Mouse (Mus musculus) liver, embryonic 14.5 days (tissue): ENCODE measurements around the gene Hpn. TPM values are rescaled to one million over a fixed set of nuclear protein-coding genes. Genes with fewer than 3 reads are reported as not detected.

Experiments
- ATAC-seq: fragments of 200-750 bp; cut with Nextera tagmentation; 2 replicates; pipeline ENCODE4 v1.8.0; 2017; ENCODE audit warnings: moderate number of reproducible peaks, mild to moderate bottlenecking, moderate library complexity; ENCODE audit not compliant: insufficient read depth
- DNase-seq, 3 experiments: peaks; one replicate each; pipeline ENCODE4 v3.0.0-alpha.2; 2012 to 2013; ENCODE audit warnings: low read depth in 3 of 3, low spot score in 3 of 3
- H3K27ac ChIP-seq: fragments of 300-500 bp; sonication (generic); 2 replicates; pipeline ENCODE4 v1.5.1; 2014; ENCODE audit warnings: moderate library complexity, mild to moderate bottlenecking, control low read depth, inconsistent platforms
- H3K27me3 ChIP-seq: fragments of 300-500 bp; sonication (generic); 2 replicates; pipeline ENCODE4 v1.6.1; 2014; ENCODE audit warnings: mild to moderate bottlenecking, low read length, moderate library complexity; ENCODE audit not compliant: control insufficient read depth, insufficient read depth
- H3K36me3 ChIP-seq: fragments of 300-500 bp; sonication (generic); replicated peaks from 2 replicates; pipeline ENCODE4 v1.6.1; 2014; ENCODE audit warnings: low read depth; ENCODE audit not compliant: control insufficient read depth, insufficient read depth
- H3K4me1 ChIP-seq, 2 experiments: fragments of 200-500 bp in 1 of 2; fragments of 300-500 bp in 1 of 2; sonication (generic) in 1 of 2; replicated peaks; 2 replicates each; pipeline ENCODE4 v1.6.1; 2012 to 2014; ENCODE audit warnings: antibody characterized with exemption in 1 of 2, inconsistent platforms in 1 of 2, low read length in 1 of 2; ENCODE audit not compliant: control insufficient read depth in 2 of 2, insufficient read depth in 2 of 2
- H3K4me2 ChIP-seq: fragments of 300-500 bp; sonication (generic); 2 replicates; pipeline ENCODE4 v1.6.1; 2014; ENCODE audit warnings: low read depth, mild to moderate bottlenecking, control low read depth, moderate library complexity
- H3K4me3 ChIP-seq, 2 experiments: fragments of 200-500 bp in 1 of 2; fragments of 300-500 bp in 1 of 2; sonication (generic) in 1 of 2; 2 replicates each; pipeline ENCODE4 v1.5.1; 2012 to 2014; ENCODE audit warnings: low read depth in 2 of 2, low read length in 2 of 2, mild to moderate bottlenecking in 2 of 2, control low read depth in 1 of 2, inconsistent platforms in 1 of 2, moderate library complexity in 1 of 2; ENCODE audit not compliant: insufficient read depth in 1 of 2
- H3K9ac ChIP-seq: fragments of 300-500 bp; sonication (generic); replicated peaks from 2 replicates; pipeline ENCODE4 v1.6.1; 2014; ENCODE audit warnings: mild to moderate bottlenecking, control low read depth, moderate library complexity
- H3K9me3 ChIP-seq: fragments of 300-500 bp; sonication (generic); 2 replicates; pipeline ENCODE4 v1.6.1; 2016; ENCODE audit warnings: low read length, mixed read lengths; ENCODE audit not compliant: control insufficient read depth
- CTCF ChIP-seq: IDR thresholded peaks from 2 replicates; pipeline ENCODE4 v1.5.1; 2016; ENCODE audit warnings: antibody characterized with exemption, low read depth, control low read depth
- EP300 ChIP-seq: IDR thresholded peaks from 2 replicates; pipeline ENCODE4 v1.6.1; 2016; ENCODE audit warnings: antibody characterized with exemption, low read depth
- WGBS: fragments of 180-500 bp; shearing (Covaris S2); extraction: QIAGEN DNeasy Blood & Tissue Kit; methylation state at CpG from one replicate; pipeline ENCODE4 v1.1.7; 2014; ENCODE audit not compliant: insufficient replicate concordance; 5-methylcytosine and 5-hydroxymethylcytosine counted together
- polyA plus RNA-seq, 2 experiments: library from polyadenylated mRNA; depleted of rRNA in 1 of 2; stranded (reverse) in 1 of 2; unstranded in 1 of 2; fragments of >200 nt; fragmentation: Nextera tagmentation in 1 of 2; extraction: Ambion mirVana in 1 of 2; gene quantifications; 2 replicates each; pipeline versions ENCODE4 v1.2.1 to v1.2.3; 2012 to 2014

Hpn gene
- polyA plus RNA-seq, 2 experiments: 43.3 to 44.7 TPM

DNA sequence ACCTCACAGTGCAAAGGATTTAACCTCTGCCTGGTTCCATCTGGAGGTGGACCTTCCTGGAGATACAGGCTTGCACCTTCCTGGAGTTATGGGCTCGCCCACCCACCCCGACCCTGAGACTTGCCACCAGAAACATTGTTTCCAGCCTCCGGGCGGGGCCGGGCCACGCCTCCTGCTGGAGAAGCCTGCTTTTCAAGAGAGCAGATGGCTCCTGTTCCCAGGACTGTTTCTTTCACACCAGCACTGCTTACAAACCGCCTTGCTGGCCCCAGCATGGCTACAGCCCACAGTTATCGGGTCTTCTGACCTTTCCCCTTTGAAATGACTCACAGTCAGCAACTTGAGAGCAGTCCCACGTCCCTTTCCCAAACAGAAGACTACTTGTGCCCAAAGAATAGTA lies 42.8 kb downstream of the Hpn start:
- Histone ChIP-seq H3K27ac (no peak overlapping the region), H3K27me3 (no peaks in the 10 kb centered on the region), H3K4me1 (no peaks in the 10 kb centered on the region), H3K36me3 (no peaks in the 10 kb centered on the region), H3K9ac (no peak overlapping the region), H3K4me2 (no peak overlapping the region), H3K9me3 (no peaks in the 10 kb centered on the region), H3K4me3 (no peak overlapping the region)
- no peak for ATAC-seq
- DNase-seq: no peak
- no peak for TF ChIP-seq EP300
- no peak for TF ChIP-seq CTCF
- WGBS: 57% methylated on average over 9 of the region's 9 CpGs

GRCm38 (mm10) chr7:31070324-31070723 lies 44.8 kb downstream of the Hpn start:
- Histone ChIP-seq H3K36me3 (no peaks in the 10 kb centered on the region), H3K4me3 (no peak overlapping the region), H3K4me2 (no peak overlapping the region), H3K9me3 (no peaks in the 10 kb centered on the region), H3K4me1 (no peaks in the 10 kb centered on the region), H3K27ac (no peak overlapping the region), H3K9ac (no peak overlapping the region), H3K27me3 (no peaks in the 10 kb centered on the region)
- DNase-seq (no peak), ATAC-seq (no peak)
- TF ChIP-seq EP300 (no peak), CTCF (no peak)
- WGBS: 53% methylated on average over 6 of the region's 6 CpGs

- Histone ChIP-seq H3K9ac (no peak overlapping the region), H3K27me3 (no peaks in the 10 kb centered on the region), H3K27ac (no peak overlapping the region), H3K4me2 (no peak overlapping the region), H3K4me1 (no peaks in the 10 kb centered on the region), H3K4me3 (no peak overlapping the region), H3K36me3 (no peaks in the 10 kb centered on the region), H3K9me3 (no peaks in the 10 kb centered on the region)
- no peak for TF ChIP-seq CTCF
- TF ChIP-seq EP300: no peak
- ATAC-seq: no peak
- no peak for DNase-seq
- 70% methylated on average over 14 of the region's 14 CpGs for WGBS
These were observed 45.6 kb downstream of the Hpn start for GRCm38 (mm10) chr7:31069491-31069890.

DNA sequence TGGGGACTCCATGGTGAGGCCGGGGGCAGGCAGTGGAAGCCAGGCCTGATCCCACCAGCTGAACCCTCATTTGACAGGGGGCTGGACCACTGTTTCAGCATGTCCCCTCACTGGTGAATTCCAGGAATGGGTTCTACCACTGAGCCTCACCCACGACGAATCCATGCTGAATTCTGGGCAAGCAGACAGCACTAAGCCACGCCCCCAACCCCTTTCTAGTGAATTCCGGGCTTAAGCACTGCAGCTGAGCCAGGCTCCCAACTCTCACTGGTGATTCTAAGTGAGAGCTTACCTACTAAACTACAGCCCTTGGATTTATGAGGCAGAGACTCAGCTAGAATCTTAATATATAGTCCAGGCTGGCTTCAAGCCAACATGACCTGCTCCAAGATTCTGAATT lies 47.3 kb downstream of the Hpn start:
- 37% methylated on average over 5 of the region's 5 CpGs for WGBS
- ATAC-seq (no peak), DNase-seq (no peak)
- Histone ChIP-seq H3K4me2 (no peak overlapping the region), H3K9ac (no peak overlapping the region), H3K27ac (no peak overlapping the region), H3K4me1 (no peaks in the 10 kb centered on the region), H3K4me3 (no peak overlapping the region), H3K36me3 (no peaks in the 10 kb centered on the region), H3K27me3 (no peaks in the 10 kb centered on the region), H3K9me3 (no peaks in the 10 kb centered on the region)
- TF ChIP-seq EP300: no peak
- TF ChIP-seq CTCF: no peak

GRCm38 (mm10) chr7:31063074-31063560 lies 52.0 kb downstream of the Hpn start:
- no peak overlapping the region for H3K27ac ChIP-seq
- H3K9ac ChIP-seq: no peak overlapping the region
- H3K4me3 ChIP-seq: no peak overlapping the region
- no peak for ATAC-seq
- DNase-seq: no peak
- H3K27me3 ChIP-seq: no peaks in the 10 kb centered on the region
- no peaks in the 10 kb centered on the region for H3K36me3 ChIP-seq
- 61% methylated on average over 12 of the region's 12 CpGs for WGBS
- no peaks in the 10 kb centered on the region for H3K4me1 ChIP-seq
- no peak overlapping the region for H3K4me2 ChIP-seq
- TF ChIP-seq CTCF (no peak), EP300 (no peak)
- H3K9me3 ChIP-seq: no peaks in the 10 kb centered on the region
